Mouse (Mus musculus): Measurements from ENCODE around the gene Lgmn. TPM values are rescaled to one million over a fixed set of nuclear protein-coding genes. Genes with fewer than 3 reads are reported as not detected.

Lgmn gene
- 79.0 and 95.4 TPM in 2 replicates for polyA plus RNA-seq (2014; fragmentation: Nextera tagmentation; extraction: Ambion mirVana)

- Histone ChIP-seq H3K4me1 (ENCODE audit: control insufficient read depth, insufficient read depth, low read length) (peaks cover 11% of the 10 kb centered on the region), H3K36me3 (ENCODE audit: control insufficient read depth, insufficient read depth, low read length) (no peaks in the 10 kb centered on the region), H3K4me3 (ENCODE audit: low read length) (peak within 1 kb of the TSS; percentile 76), H3K9me3 (ENCODE audit: control insufficient read depth, low read length) (no peaks in the 10 kb centered on the region), H3K27ac (ENCODE audit: low read depth, low read length) (no peak within 1 kb of the TSS), H3K9ac (ENCODE audit: low read depth, low read length) (peak within 1 kb of the TSS; percentile 68), H3K27me3 (ENCODE audit: control insufficient read depth, insufficient read depth, low read length) (no peaks in the 10 kb centered on the region), H3K4me2 (replicated peaks; ENCODE audit: low read depth, low read length) (peak within 1 kb of the TSS; percentile 79)
- ATAC-seq (ENCODE audit: low FRiP score, low TSS enrichment): peak; percentile 99
- under 1% methylated on average over 28 of the region's 28 CpGs for WGBS
Measured at GRCm38 (mm10) chr12:102439632-102440023, at the start of gene Lgmn. Gene Lgmn (minus strand): TSS chr12:102439813.

GRCm38 (mm10) chr12:102484946-102485345 is 45.3 kb upstream of the Lgmn start:
- no peak overlapping the region for H3K9ac ChIP-seq (ENCODE audit: low read depth, low read length)
- no peak for ATAC-seq (ENCODE audit: low FRiP score, low TSS enrichment)
- H3K9me3 ChIP-seq (ENCODE audit: control insufficient read depth, low read length): no peaks in the 10 kb centered on the region
- no peaks in the 10 kb centered on the region for H3K27me3 ChIP-seq (ENCODE audit: control insufficient read depth, insufficient read depth, low read length)
- 77% methylated on average over 3 of the region's 3 CpGs for WGBS
- H3K4me3 ChIP-seq (ENCODE audit: low read length): no peak overlapping the region
- no peaks in the 10 kb centered on the region for H3K4me1 ChIP-seq (ENCODE audit: control insufficient read depth, insufficient read depth, low read length)
- H3K27ac ChIP-seq (ENCODE audit: low read depth, low read length): no peak overlapping the region
- H3K4me2 ChIP-seq (replicated peaks; ENCODE audit: low read depth, low read length): no peak overlapping the region
- H3K36me3 ChIP-seq (ENCODE audit: control insufficient read depth, insufficient read depth, low read length): peaks cover 73% of the 10 kb centered on the region

- H3K4me1 ChIP-seq (ENCODE audit: control insufficient read depth, insufficient read depth, low read length): no peaks in the 10 kb centered on the region
- no peak overlapping the region for H3K27ac ChIP-seq (ENCODE audit: low read depth, low read length)
- no peak for ATAC-seq (ENCODE audit: low FRiP score, low TSS enrichment)
- no peak overlapping the region for H3K4me3 ChIP-seq (ENCODE audit: low read length)
- H3K4me2 ChIP-seq (replicated peaks; ENCODE audit: low read depth, low read length): no peak overlapping the region
- no peaks in the 10 kb centered on the region for H3K27me3 ChIP-seq (ENCODE audit: control insufficient read depth, insufficient read depth, low read length)
- H3K36me3 ChIP-seq (ENCODE audit: control insufficient read depth, insufficient read depth, low read length): peaks cover 62% of the 10 kb centered on the region
- 89% methylated on average over 4 of the region's 4 CpGs for WGBS
- H3K9me3 ChIP-seq (ENCODE audit: control insufficient read depth, low read length): no peaks in the 10 kb centered on the region
- H3K9ac ChIP-seq (ENCODE audit: low read depth, low read length): no peak overlapping the region
Measured at GRCm38 (mm10) chr12:102480481-102480880, 40.9 kb upstream of the Lgmn start.

- peaks cover 49% of the 10 kb centered on the region for H3K36me3 ChIP-seq (ENCODE audit: control insufficient read depth, insufficient read depth, low read length)
- no peaks in the 10 kb centered on the region for H3K27me3 ChIP-seq (ENCODE audit: control insufficient read depth, insufficient read depth, low read length)
- no peak overlapping the region for H3K9ac ChIP-seq (ENCODE audit: low read depth, low read length)
- ATAC-seq (ENCODE audit: low FRiP score, low TSS enrichment): no peak
- no peaks in the 10 kb centered on the region for H3K9me3 ChIP-seq (ENCODE audit: control insufficient read depth, low read length)
- no peaks in the 10 kb centered on the region for H3K4me1 ChIP-seq (ENCODE audit: control insufficient read depth, insufficient read depth, low read length)
- no peak overlapping the region for H3K4me2 ChIP-seq (replicated peaks; ENCODE audit: low read depth, low read length)
- H3K4me3 ChIP-seq (ENCODE audit: low read length): no peak overlapping the region
- 90% methylated on average over 7 of the region's 7 CpGs for WGBS
- no peak overlapping the region for H3K27ac ChIP-seq (ENCODE audit: low read depth, low read length)
Measured at GRCm38 (mm10) chr12:102474411-102474810, 34.8 kb upstream of the Lgmn start.

DNA sequence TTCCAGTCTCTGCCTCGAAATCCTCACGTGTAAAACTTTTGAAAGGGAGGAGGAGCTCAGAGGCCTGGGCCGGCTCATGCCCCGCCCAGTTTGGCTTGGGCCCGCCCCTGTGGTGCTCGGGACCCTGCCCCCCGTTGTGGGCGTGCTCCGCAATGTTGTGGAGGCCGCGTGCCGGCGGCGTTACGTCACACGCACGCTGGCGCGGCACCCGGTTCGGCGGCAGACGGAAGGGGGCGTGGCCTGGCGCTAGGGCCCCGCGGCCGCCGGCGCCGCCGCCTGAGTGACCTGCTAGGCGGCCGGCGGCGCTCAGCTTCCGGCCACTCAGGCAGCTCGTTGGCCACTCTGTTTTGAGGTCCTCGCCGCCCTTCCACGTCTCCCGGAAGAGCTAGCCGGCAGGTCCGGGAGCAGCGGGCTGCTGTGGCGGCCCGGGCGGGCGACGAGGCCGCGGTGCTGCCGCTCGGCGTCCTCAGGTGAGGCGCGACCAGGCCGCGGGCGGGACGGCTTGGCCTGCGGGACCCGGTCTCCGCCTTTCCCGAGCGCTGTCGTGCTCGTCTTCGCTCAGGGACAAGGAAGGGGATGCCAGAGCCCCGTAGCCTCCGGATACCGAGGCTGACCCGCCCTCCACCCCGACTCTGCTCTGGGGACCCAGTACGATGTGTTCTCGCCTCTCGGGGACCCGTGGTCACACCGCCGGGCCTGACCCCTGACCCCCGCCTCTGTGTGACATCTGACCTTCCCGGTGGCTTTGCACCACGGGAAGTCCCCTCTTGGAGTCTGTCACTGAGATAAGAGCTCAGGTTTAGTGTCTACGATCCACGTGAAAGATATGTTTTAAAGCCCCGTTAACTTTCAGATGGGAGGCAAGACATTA is 29.5 kb upstream of the Lgmn start, which contains the start of gene Golga5:
Gene Golga5, plus strand, starts transcription at position 242 of the 871 bp plus-strand sequence.
- no peaks in the 10 kb centered on the region for H3K27me3 ChIP-seq (ENCODE audit: control insufficient read depth, insufficient read depth, low read length)
- H3K27ac ChIP-seq (ENCODE audit: low read depth, low read length): no peak within 1 kb of the TSS; the same call in 1 of the 2 replicates
- peak within 1 kb of the TSS; percentile 78 for H3K4me2 ChIP-seq (replicated peaks; ENCODE audit: low read depth, low read length)
- no peaks in the 10 kb centered on the region for H3K9me3 ChIP-seq (ENCODE audit: control insufficient read depth, low read length)
- peaks cover 18% of the 10 kb centered on the region; the same call in 1 of the 2 replicates for H3K36me3 ChIP-seq (ENCODE audit: control insufficient read depth, insufficient read depth, low read length)
- peak within 1 kb of the TSS; percentile 85 for H3K9ac ChIP-seq (ENCODE audit: low read depth, low read length)
- under 1% methylated on average over 68 of the region's 86 CpGs for WGBS
- peak; percentile 100 for ATAC-seq (ENCODE audit: low FRiP score, low TSS enrichment)
- H3K4me1 ChIP-seq (ENCODE audit: control insufficient read depth, insufficient read depth, low read length): no peaks in the 10 kb centered on the region
- peak within 1 kb of the TSS; percentile 93 for H3K4me3 ChIP-seq (ENCODE audit: low read length)

- H3K9ac ChIP-seq (ENCODE audit: low read depth, low read length): no peak overlapping the region
- H3K4me3 ChIP-seq (ENCODE audit: low read length): no peak overlapping the region
- no peak overlapping the region for H3K4me2 ChIP-seq (replicated peaks; ENCODE audit: low read depth, low read length)
- 79% methylated on average over 1 of the region's 1 CpGs for WGBS
- H3K36me3 ChIP-seq (ENCODE audit: control insufficient read depth, insufficient read depth, low read length): peaks cover 9% of the 10 kb centered on the region; the same call in 1 of the 2 replicates
- H3K27me3 ChIP-seq (ENCODE audit: control insufficient read depth, insufficient read depth, low read length): no peaks in the 10 kb centered on the region
- H3K4me1 ChIP-seq (ENCODE audit: control insufficient read depth, insufficient read depth, low read length): no peaks in the 10 kb centered on the region
- H3K9me3 ChIP-seq (ENCODE audit: control insufficient read depth, low read length): no peaks in the 10 kb centered on the region
- ATAC-seq (ENCODE audit: low FRiP score, low TSS enrichment): no peak
- no peak overlapping the region for H3K27ac ChIP-seq (ENCODE audit: low read depth, low read length)
Measured at GRCm38 (mm10) chr12:102468136-102468535, 28.5 kb upstream of the Lgmn start.

DNA sequence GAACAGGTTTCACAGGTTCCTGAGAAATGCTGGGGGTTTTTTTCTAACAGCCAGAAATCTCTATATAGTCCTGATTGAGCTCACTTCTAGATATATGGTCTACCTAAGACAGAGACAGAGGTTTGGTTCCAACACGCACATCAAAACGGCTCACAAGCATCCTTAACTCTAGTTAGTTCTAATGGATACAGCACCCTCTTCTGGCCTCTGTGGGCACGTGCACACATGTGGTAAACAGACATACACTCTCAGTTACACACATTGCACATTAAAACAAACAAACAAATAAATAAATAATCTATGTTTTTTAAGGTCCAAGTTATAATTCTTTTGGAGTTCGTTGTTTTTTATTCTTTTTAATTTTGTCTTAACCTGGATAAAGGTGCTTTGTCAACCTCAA is 25.0 kb upstream of the Lgmn start:
- Histone ChIP-seq H3K4me3 (ENCODE audit: low read length) (no peak overlapping the region), H3K27me3 (ENCODE audit: control insufficient read depth, insufficient read depth, low read length) (no peaks in the 10 kb centered on the region), H3K9me3 (ENCODE audit: control insufficient read depth, low read length) (no peaks in the 10 kb centered on the region), H3K36me3 (ENCODE audit: control insufficient read depth, insufficient read depth, low read length) (no peaks in the 10 kb centered on the region), H3K27ac (ENCODE audit: low read depth, low read length) (no peak overlapping the region), H3K4me2 (replicated peaks; ENCODE audit: low read depth, low read length) (no peak overlapping the region), H3K4me1 (ENCODE audit: control insufficient read depth, insufficient read depth, low read length) (no peaks in the 10 kb centered on the region), H3K9ac (ENCODE audit: low read depth, low read length) (no peak overlapping the region)
- WGBS: 61% methylated on average over 4 of the region's 4 CpGs
- no peak for ATAC-seq (ENCODE audit: low FRiP score, low TSS enrichment)

- 82% methylated on average over 5 of the region's 5 CpGs for WGBS
- Histone ChIP-seq H3K4me2 (replicated peaks; ENCODE audit: low read depth, low read length) (no peak overlapping the region), H3K27ac (ENCODE audit: low read depth, low read length) (no peak overlapping the region), H3K27me3 (ENCODE audit: control insufficient read depth, insufficient read depth, low read length) (no peaks in the 10 kb centered on the region), H3K36me3 (ENCODE audit: control insufficient read depth, insufficient read depth, low read length) (no peaks in the 10 kb centered on the region), H3K9ac (ENCODE audit: low read depth, low read length) (no peak overlapping the region), H3K4me1 (ENCODE audit: control insufficient read depth, insufficient read depth, low read length) (no peaks in the 10 kb centered on the region), H3K9me3 (ENCODE audit: control insufficient read depth, low read length) (no peaks in the 10 kb centered on the region), H3K4me3 (ENCODE audit: low read length) (no peak overlapping the region)
- no peak for ATAC-seq (ENCODE audit: low FRiP score, low TSS enrichment)
Measured at GRCm38 (mm10) chr12:102461177-102461576, 21.6 kb upstream of the Lgmn start.

GRCm38 (mm10) chr12:102460014-102460413 is 20.4 kb upstream of the Lgmn start:
- Histone ChIP-seq H3K27me3 (ENCODE audit: control insufficient read depth, insufficient read depth, low read length) (no peaks in the 10 kb centered on the region), H3K9ac (ENCODE audit: low read depth, low read length) (no peak overlapping the region), H3K36me3 (ENCODE audit: control insufficient read depth, insufficient read depth, low read length) (no peaks in the 10 kb centered on the region), H3K4me3 (ENCODE audit: low read length) (no peak overlapping the region), H3K4me2 (replicated peaks; ENCODE audit: low read depth, low read length) (no peak overlapping the region), H3K4me1 (ENCODE audit: control insufficient read depth, insufficient read depth, low read length) (no peaks in the 10 kb centered on the region), H3K27ac (ENCODE audit: low read depth, low read length) (no peak overlapping the region), H3K9me3 (ENCODE audit: control insufficient read depth, low read length) (no peaks in the 10 kb centered on the region)
- WGBS: 71% methylated on average over 5 of the region's 5 CpGs
- no peak for ATAC-seq (ENCODE audit: low FRiP score, low TSS enrichment)

Measured in kidney, embryonic 14.5 days (tissue).